Mouse (Mus musculus) embryonic facial prominence, embryonic 11.5 days (tissue): ENCODE measurements around the gene Trim72. TPM values are rescaled to one million over a fixed set of nuclear protein-coding genes. Genes with fewer than 3 reads are reported as not detected.

Source experiments
- polyA plus RNA-seq: library from polyadenylated mRNA; unstranded; fragments of >200 nt; fragmentation: Nextera tagmentation; extraction: Ambion mirVana; gene quantifications from 2 replicates; pipeline ENCODE4 v1.2.1, GENCODE M21; 2014

Trim72 gene
- polyA plus RNA-seq, 1 experiment from 2014 or later: 0.10 TPM

Other genes with a start within 250 kb of the Trim72 start
- 8.6 and 8.7 TPM in 2 replicates for gene Orai3, start 234.1 kb upstream of the Trim72 start, polyA plus RNA-seq
- gene Setd1a, start 227.3 kb upstream of the Trim72 start, polyA plus RNA-seq: 21.7 and 22.0 TPM in 2 replicates
- gene Gm49388, start 218.3 kb upstream of the Trim72 start, polyA plus RNA-seq: not detected in 2 replicates
- 8.2 and 8.3 TPM in 2 replicates for gene Hsd3b7, start 203.3 kb upstream of the Trim72 start, polyA plus RNA-seq
- gene Stx4a, start 179.7 kb upstream of the Trim72 start, polyA plus RNA-seq: 13.0 and 14.3 TPM in 2 replicates
- gene Stx1b, start 179.4 kb upstream of the Trim72 start, polyA plus RNA-seq: 4.7 and 4.9 TPM in 2 replicates
- gene Zfp646, start 127.7 kb upstream of the Trim72 start, polyA plus RNA-seq: 14.4 and 14.9 TPM in 2 replicates
- gene Zfp668, start 127.1 kb upstream of the Trim72 start, polyA plus RNA-seq: 20.9 and 21.0 TPM in 2 replicates
- gene Prss53, start 113.0 kb upstream of the Trim72 start, polyA plus RNA-seq: 0.22 and 0.28 TPM in 2 replicates
- gene Gm21974, start 108.5 kb upstream of the Trim72 start, polyA plus RNA-seq: not detected in 2 replicates
- gene Vkorc1, start 108.3 kb upstream of the Trim72 start, polyA plus RNA-seq: 64.5 and 67.4 TPM in 2 replicates
- gene Bckdk, start 99.9 kb upstream of the Trim72 start, polyA plus RNA-seq: 99.1 and 116 TPM in 2 replicates
- 49.5 and 55.2 TPM in 2 replicates for gene Kat8, start 91.4 kb upstream of the Trim72 start, polyA plus RNA-seq
- 8.7 and 9.0 TPM in 2 replicates for gene Prss8, start 73.8 kb upstream of the Trim72 start, polyA plus RNA-seq
- 11.0 and 12.2 TPM in 2 replicates for gene Prss36, start 57.2 kb upstream of the Trim72 start, polyA plus RNA-seq
- gene Fus, start 36.5 kb upstream of the Trim72 start, polyA plus RNA-seq: 52.5 and 57.7 TPM in 2 replicates
- gene Pycard, start 10.1 kb upstream of the Trim72 start, polyA plus RNA-seq: 7.3 TPM in 2 replicates
- gene Itgam, start 58.7 kb downstream of the Trim72 start, polyA plus RNA-seq: 0.39 and 0.91 TPM in 2 replicates
- not detected in 2 replicates for gene Gm49368, start 58.7 kb downstream of the Trim72 start, polyA plus RNA-seq
- 0.24 TPM in 1 of 2 replicates, not detected in the other for gene Itgax, start 125.6 kb downstream of the Trim72 start, polyA plus RNA-seq
- not detected in 2 replicates for gene Itgad, start 150.4 kb downstream of the Trim72 start, polyA plus RNA-seq
- 0.56 and 2.2 TPM in 2 replicates for gene Cox6a2, start 202.4 kb downstream of the Trim72 start, polyA plus RNA-seq
- gene Armc5, start 233.4 kb downstream of the Trim72 start, polyA plus RNA-seq: 6.6 and 6.8 TPM in 2 replicates
- gene 9130023H24Rik, start 234.1 kb downstream of the Trim72 start, polyA plus RNA-seq: 10.9 and 13.1 TPM in 2 replicates
- gene Tgfb1i1, start 242.9 kb downstream of the Trim72 start, polyA plus RNA-seq: 18.5 and 26.2 TPM in 2 replicates